Mouse (Mus musculus) megakaryocyte, embryonic 14.5 days (primary cell): ENCODE results near the gene Tmem150c.

ENCODE experiments used
- FLI1 ChIP-seq: IDR thresholded peaks from 2 replicates; pipeline ENCODE4 v1.6.1; 2012; ENCODE audit warnings: low read length, inconsistent platforms, mixed read lengths
- GATA1 ChIP-seq: IDR thresholded peaks from 3 replicates; pipeline ENCODE4 v1.6.1; 2012; ENCODE audit warnings: mixed read lengths, low read length, inconsistent platforms, borderline replicate concordance

DNA sequence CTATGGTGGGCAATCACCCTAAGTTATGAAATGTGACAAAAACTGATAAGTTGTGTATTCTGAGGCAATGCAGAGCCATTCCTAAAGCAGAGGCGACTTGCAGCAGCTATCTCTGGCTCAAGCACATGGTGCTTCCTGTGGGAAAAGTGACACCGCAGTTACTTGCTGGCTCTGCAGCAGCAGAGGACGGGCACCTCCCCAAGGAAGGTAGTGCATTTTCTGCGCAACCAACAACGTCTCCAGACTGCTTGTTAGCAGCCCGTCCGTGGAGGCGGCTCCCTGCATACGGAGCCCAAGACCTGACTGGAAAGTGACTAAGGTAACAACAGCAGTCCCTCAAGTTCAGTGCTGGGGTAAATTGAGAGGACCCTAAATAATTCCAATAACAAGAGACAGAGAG lies 36.8 kb upstream of the Tmem150c start:
- TF ChIP-seq GATA1 = no peak
- TF ChIP-seq FLI1 = no peak
